Mouse (Mus musculus) 416B (cell line): ENCODE results near the gene Slc23a4.

Experiments
- DNase-seq: peaks from one replicate; pipeline ENCODE4 v3.0.0; 2011; ENCODE audit warnings: low read depth

Gene Slc23a4

GRCm38 (mm10) chr6:34954926-34955861 is 33.0 kb downstream of the Slc23a4 start:
- peak; percentile 71 for DNase-seq

DNA sequence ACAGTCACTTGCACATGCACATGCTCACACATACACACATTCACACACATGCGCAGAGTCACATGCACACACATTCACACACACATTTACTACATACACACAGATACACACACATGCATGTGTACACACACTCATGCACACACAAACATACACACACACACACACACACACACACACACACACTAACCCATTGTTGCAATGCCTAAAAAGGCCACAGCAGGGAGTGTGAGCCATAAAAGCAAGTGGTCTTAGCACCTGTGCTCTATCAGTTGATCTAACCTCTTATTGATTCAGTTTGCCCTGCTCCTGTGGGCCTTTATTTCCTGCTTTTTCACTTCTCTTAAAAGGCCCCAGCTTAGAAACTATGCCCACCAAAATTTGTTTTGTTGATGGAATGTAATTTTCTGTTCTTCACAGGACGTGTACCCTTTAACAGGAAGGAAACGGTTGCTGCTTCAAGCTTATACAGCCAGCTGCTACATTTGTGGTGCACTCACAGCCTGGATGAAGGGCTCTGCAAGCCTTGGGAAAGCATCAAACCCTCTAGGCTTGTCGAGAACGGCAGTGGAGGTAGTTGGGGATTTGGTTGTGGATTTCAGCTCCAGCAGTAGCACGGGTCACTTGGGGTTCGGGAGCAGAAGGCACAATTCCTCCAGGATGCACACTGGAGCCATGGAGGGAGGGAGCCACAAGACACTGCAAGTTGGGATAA is 36.1 kb downstream of the Slc23a4 start:
- no peak for DNase-seq

DNA sequence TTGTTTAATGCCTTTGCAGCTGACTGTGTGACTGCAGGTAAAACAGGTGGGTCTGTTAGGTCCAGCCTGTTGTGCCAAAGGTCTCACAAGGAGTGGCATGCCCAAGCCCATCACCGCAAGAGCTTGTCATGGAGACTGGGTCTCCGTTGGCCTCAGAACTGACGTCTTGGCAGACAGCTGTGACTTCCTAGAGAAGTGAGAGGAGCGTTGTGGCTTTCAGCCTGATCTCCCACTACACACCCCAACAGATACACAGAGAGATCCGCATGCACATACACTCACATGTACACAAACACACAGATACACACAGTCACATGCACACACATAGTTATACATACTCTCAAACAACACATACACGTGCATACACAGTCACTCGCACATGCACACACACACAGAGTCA is 36.7 kb downstream of the Slc23a4 start:
- no peak for DNase-seq

- no peak for DNase-seq
Observed at GRCm38 (mm10) chr6:34948461-34948860, 39.7 kb downstream of the Slc23a4 start.

DNA sequence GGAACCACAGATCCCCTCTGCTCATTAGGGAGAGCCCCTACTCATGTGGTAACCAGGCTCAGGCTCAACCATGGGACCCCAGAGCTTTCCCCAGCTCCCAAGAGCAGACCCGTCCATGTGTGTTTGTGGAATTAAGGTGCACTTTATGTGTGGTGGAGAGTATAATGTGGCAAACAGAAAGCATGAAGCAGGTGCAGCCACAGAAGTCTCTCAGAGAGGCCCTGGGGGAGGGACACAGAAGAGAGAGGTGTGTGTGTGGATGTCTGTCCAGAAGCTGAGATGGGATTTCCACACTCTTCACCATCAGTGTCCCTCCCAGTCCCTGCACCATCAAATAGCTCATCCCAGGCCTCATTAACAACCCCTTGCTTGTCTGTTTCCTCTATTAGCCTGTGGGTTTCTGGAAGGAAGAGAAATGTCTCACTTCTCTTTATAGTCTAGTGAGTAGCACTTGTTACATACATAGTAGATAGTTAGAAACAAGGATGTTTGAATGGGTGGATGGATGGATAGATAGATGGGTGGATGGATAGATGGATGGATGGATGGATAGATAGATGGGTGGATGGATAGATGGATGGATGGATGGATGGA is 41.6 kb downstream of the Slc23a4 start:
- no peak for DNase-seq

DNA sequence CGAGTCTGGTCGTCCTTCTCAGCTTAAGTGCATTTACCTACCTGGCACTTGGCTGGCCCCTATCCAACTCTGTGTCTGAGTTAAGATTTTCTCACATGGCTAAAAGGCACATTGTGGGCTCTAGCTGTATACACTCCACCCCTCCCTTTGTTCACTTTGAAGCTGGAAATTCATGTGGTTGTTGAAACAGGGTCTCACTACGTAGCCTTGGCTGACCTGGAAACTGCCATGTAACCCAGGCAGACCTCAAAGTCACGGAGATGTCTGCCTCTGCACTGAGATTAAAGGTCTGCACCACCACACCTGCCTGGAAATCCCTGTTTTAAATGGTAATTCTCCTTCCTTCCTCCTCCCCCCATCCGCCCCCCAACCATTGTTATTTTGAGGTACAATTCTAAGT is 44.7 kb downstream of the Slc23a4 start:
- DNase-seq = no peak

GRCm38 (mm10) chr6:34942446-34942845 is 45.8 kb downstream of the Slc23a4 start:
- no peak for DNase-seq

GRCm38 (mm10) chr6:34941496-34941895 is 46.7 kb downstream of the Slc23a4 start:
- DNase-seq = no peak

DNA sequence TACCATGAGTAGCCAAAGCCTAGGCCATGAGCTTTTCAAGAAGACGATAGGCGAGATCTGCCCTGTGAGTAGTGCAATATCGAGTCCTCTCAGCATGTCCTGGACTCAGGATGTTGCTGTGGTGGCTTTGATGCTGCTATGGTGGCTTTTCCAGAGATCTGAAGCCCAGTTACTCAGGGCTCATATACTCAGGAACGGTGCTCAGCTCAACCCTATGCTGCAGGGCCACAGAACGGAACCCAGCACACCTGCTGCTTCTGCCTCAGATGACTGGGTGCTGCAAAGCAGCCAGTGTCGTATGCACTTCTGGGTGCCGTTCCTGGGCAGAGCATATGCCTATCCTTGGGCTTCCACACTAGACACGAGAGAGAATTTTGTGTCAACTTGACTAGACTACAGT is 48.8 kb downstream of the Slc23a4 start:
- no peak for DNase-seq

DNA sequence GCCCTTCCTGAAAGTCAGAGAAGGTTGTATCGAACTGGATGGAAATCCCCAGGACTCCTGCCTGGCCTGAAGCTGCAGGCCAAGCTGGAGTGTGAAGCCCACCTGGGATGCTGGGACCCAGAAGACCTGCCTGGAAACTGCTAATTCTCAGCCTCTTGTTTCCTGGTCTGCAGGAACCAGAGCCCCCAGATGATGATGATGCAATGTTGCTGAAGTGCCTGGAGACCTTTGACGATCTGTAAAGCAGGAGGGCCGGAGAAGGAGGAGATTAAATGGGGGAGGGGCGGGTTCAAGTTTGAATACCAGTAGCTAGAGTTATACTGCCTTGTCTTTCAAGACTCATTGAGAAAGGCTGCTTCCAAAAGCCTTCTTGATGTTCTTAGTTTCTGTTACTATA is 49.3 kb downstream of the Slc23a4 start:
- DNase-seq = no peak

DNA sequence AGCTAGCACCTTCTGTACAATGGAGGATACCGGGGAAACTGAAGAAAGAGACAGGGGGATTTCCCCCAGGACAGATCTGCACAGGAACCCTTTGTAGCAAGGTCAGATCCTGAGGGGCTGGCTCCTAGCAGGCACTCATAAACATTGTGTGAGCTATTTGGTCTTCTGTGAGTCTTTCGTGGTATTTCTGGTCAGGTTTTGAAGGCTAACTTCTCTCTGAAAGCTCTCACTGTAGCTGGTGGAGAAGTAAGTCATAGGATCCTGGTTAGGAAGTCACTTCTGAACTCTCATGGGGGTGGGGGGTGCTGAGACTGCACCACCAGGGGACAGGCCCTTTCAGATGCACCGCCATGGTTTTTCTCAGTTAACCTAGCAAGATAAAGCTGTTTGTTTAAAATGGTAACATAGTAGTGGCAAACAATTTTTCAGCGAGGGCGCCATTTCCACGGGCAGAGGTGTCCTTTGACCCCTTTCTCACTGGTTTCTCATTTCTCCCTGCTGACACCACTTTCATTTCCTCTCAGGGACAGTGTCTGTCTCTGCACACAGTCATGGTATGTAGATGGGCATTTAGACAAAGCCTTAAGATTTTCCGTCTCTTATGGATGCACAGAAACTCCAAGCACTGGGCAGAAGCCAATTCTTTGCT is 49.8 kb downstream of the Slc23a4 start:
- no peak for DNase-seq

GRCm38 (mm10) chr6:34936743-34937142 is 51.5 kb downstream of the Slc23a4 start:
- DNase-seq = peak; percentile 43

- no peak for DNase-seq
Observed at GRCm38 (mm10) chr6:34932633-34933032, 55.6 kb downstream of the Slc23a4 start.

GRCm38 (mm10) chr6:34927594-34927993 is 60.6 kb downstream of the Slc23a4 start:
- no peak for DNase-seq

DNA sequence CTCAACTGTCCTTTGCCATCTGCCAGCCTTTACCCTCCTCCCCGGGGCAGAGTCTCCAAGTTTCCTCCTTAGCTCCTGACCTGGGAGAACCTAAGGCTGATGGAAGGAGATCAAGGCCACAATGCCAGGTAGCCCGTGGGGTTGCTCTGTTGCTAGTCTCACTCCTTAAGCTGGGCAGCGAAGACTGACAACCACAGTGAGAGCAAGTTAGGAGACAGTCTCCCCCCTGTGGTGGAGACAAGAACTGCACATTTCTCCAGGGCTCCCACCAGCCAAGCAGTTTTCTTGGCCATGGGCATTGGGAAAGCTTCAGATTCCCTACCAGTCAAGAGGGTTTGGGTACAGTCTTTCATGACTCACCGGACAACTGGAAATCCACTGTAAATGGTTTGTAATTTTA is 61.0 kb downstream of the Slc23a4 start:
- DNase-seq = peak; percentile 69

- DNase-seq = peak; percentile 91
Observed at GRCm38 (mm10) chr6:34921941-34922340, 66.3 kb downstream of the Slc23a4 start.

- no peak for DNase-seq
Observed at GRCm38 (mm10) chr6:34920631-34921030, 67.6 kb downstream of the Slc23a4 start.

GRCm38 (mm10) chr6:34919956-34920355 is 68.2 kb downstream of the Slc23a4 start, which contains the start of gene Stra8:
TSS of gene Stra8 (plus strand) at chr6:34920163.
- DNase-seq = no peak

GRCm38 (mm10) chr6:34919146-34919545 is 69.1 kb downstream of the Slc23a4 start:
- no peak for DNase-seq

DNA sequence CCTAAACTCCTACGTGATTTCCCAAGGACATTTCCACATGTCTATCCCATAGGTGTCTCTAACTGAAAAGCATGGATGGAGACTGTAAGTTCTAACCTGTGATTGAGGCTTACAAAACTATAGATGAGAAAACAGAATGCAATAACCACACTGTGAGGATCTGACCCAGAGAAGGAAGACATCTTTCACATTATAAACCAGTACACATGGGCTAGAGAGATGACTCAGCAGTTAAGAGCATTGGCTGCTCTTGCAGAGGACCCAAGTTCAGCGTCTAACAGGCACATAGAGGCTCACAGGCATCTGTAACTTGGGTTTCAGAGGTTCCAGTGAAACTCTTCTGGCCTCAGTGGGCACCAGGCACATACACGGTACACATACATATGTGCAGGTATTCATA is 73.7 kb downstream of the Slc23a4 start:
- DNase-seq = peak; percentile 39

GRCm38 (mm10) chr6:34913341-34914040 is 74.7 kb downstream of the Slc23a4 start:
- no peak for DNase-seq
